Mouse (Mus musculus): Measurements from ENCODE around the gene Efl1. TPM values are rescaled to one million over a fixed set of nuclear protein-coding genes. Genes with fewer than 3 reads are reported as not detected.

Efl1 gene
- total and polyA plus RNA-seq, 3 experiments, result 12.6 to 15.6 TPM; not detected in 1

DNA sequence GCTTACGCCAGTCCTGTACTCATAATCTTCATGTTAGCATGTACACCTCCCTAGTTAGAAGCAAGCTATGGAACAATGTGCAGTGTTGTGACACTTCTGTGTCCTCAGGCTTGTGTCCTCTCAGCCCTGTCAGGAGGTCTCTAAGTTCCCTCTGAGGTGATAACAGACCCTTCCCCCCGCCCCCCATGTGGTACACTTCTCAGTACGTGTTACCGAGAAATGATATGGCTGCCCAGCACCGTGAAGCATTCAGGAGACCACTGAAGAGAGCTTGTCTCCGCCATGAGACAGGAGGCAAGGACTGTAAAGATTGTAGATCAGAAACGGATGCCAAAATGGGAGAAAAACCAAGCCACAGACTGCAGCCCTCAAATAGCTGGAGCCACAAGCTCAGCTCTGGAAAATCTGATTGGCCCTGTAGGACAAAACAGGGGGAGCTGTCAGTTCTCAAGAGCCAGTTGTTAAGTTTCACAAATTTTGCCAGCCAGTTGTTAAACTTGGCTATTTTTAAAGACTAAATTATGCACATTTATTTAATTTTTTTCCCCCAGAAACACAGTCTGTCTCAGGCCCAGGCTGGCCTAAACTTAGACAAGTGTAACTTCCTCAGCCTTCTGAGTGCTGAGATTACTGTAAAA, 74.2 kb downstream of the Efl1 start:
- H3K27ac ChIP-seq (ENCODE audit: control insufficient read depth, low read depth, low read length), result no peak overlapping the region
- no peaks in the 10 kb centered on the region for H3K79me2 ChIP-seq (ENCODE audit: control insufficient read depth, insufficient read depth, low read length, poor library complexity)
- DNase-seq (ENCODE audit: low read depth, low spot score), result no peak
- H3K4me3 ChIP-seq (ENCODE audit: control insufficient read depth in 1 of 2, insufficient read depth in 1 of 2, low read depth in 2 of 2, low read length in 2 of 2), result no peak overlapping the region
- no peaks in the 10 kb centered on the region for H3K9me3 ChIP-seq (replicated peaks; ENCODE audit: insufficient read depth, low read length)
- no peaks in the 10 kb centered on the region for H3K4me1 ChIP-seq (ENCODE audit: control insufficient read depth in 1 of 2, insufficient read depth in 2 of 2, low read length in 2 of 2)
- no peaks in the 10 kb centered on the region for H3K27me3 ChIP-seq (ENCODE audit: control insufficient read depth in 1 of 2, insufficient read depth in 2 of 2, low read length in 2 of 2)
- no peaks in the 10 kb centered on the region for H3K36me3 ChIP-seq (ENCODE audit: control insufficient read depth in 1 of 2, insufficient read depth in 2 of 2, low read length in 2 of 2)
- no peak overlapping the region for H3K9ac ChIP-seq (ENCODE audit: control insufficient read depth, low read depth, low read length, poor library complexity, severe bottlenecking)
- no peak for TF ChIP-seq RAD21 (IDR thresholded peaks at IDR 0.05; ENCODE audit: low read depth, low read length)
- no peak for TF ChIP-seq TCF12 (IDR thresholded peaks at IDR 0.05; ENCODE audit: low read depth, low read length)
- TF ChIP-seq ZMIZ1 (IDR thresholded peaks at IDR 0.05; ENCODE audit: low read depth, low read length), result no peak
- TF ChIP-seq EP300 (IDR thresholded peaks at IDR 0.05; ENCODE audit: low read depth in 1 of 2, low read length in 2 of 2), result no peak
- TF ChIP-seq MAX (IDR thresholded peaks at IDR 0.05; ENCODE audit: low read length), result no peak
- no peak for TF ChIP-seq MEF2A (IDR thresholded peaks at IDR 0.05; ENCODE audit: extremely low read depth, insufficient replicate concordance, low read depth, low read length, poor library complexity, severe bottlenecking)
- TF ChIP-seq CHD1 (IDR thresholded peaks at IDR 0.05; ENCODE audit: low read depth, low read length), result no peak
- TF ChIP-seq ZNF384 (IDR thresholded peaks at IDR 0.05; ENCODE audit: low read depth, low read length), result no peak
- TF ChIP-seq NRF1 (IDR thresholded peaks at IDR 0.05; ENCODE audit: insufficient read depth, low read depth, low read length, poor library complexity, severe bottlenecking), result no peak
- TF ChIP-seq NELFE (IDR thresholded peaks at IDR 0.05; ENCODE audit: low read depth, low read length), result no peak
- no peak for TF ChIP-seq MAFK (IDR thresholded peaks at IDR 0.05; ENCODE audit: borderline replicate concordance, low read depth, low read length)
- TF ChIP-seq ETS1 (IDR thresholded peaks at IDR 0.05; ENCODE audit: low read depth, low read length), result no peak

DNA sequence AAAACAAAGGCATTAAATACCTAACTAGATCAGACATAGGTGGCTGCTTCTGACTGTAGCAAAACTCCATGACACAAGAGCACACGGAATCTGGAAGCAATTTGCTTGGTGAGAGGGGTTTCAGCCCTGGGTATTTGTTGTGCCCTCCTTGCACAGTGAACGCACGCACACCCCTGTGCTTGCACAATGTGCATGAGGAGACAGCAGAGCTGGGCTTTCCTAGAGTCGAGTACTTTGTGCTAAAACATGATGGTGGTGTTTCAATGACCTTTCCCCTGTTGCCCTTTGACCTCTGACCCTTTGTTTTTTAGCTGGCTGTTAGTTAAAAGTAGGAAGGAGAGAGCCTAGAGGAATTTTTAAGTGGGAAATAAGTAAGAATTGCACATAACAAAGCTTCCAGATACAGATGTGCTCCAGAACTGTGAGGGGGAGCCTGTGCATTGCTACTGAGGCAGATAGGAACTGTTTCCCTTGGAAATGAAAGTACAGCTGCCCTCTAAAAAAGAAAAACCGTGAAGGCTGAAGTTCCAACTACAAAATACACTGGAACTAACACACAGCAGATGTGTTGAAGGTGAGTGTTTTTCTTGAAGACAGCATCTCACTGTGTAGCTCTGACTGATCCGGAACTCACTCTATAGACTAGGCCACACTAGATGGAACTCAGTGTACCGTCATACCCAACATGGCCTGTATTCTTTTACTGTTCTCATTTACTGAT, 74.9 kb downstream of the Efl1 start:
- H3K9ac ChIP-seq (ENCODE audit: control insufficient read depth, low read depth, low read length, poor library complexity, severe bottlenecking), result no peak overlapping the region
- H3K9me3 ChIP-seq (replicated peaks; ENCODE audit: insufficient read depth, low read length), result no peaks in the 10 kb centered on the region
- H3K4me3 ChIP-seq (ENCODE audit: control insufficient read depth in 1 of 2, insufficient read depth in 1 of 2, low read depth in 2 of 2, low read length in 2 of 2), result no peak overlapping the region
- no peaks in the 10 kb centered on the region for H3K36me3 ChIP-seq (ENCODE audit: control insufficient read depth in 1 of 2, insufficient read depth in 2 of 2, low read length in 2 of 2)
- DNase-seq (ENCODE audit: low read depth, low spot score), result no peak
- no peak for TF ChIP-seq UBTF (IDR thresholded peaks at IDR 0.05; ENCODE audit: borderline replicate concordance, insufficient read depth, low read depth, low read length)
- no peak for TF ChIP-seq CHD2 (IDR thresholded peaks at IDR 0.05; ENCODE audit: low read length)
- no peak for TF ChIP-seq ELF1 (IDR thresholded peaks at IDR 0.05; ENCODE audit: low read depth, low read length)
- no peak for TF ChIP-seq RAD21 (IDR thresholded peaks at IDR 0.05; ENCODE audit: low read depth, low read length)
- TF ChIP-seq ZC3H11A (IDR thresholded peaks at IDR 0.05; ENCODE audit: low read depth, low read length), result no peak
- TF ChIP-seq NRF1 (IDR thresholded peaks at IDR 0.05; ENCODE audit: insufficient read depth, low read depth, low read length, poor library complexity, severe bottlenecking), result no peak
- TF ChIP-seq NELFE (IDR thresholded peaks at IDR 0.05; ENCODE audit: low read depth, low read length), result no peak
- TF ChIP-seq GATA1 (IDR thresholded peaks at IDR 0.05; ENCODE audit: low read depth, low read length), result no peak
- no peak for TF ChIP-seq BHLHE40 (IDR thresholded peaks at IDR 0.05; ENCODE audit: borderline replicate concordance, low read depth, low read length)
- TF ChIP-seq TBP (IDR thresholded peaks at IDR 0.05; ENCODE audit: low read depth, low read length), result no peak
- TF ChIP-seq POLR2AphosphoS5 (IDR thresholded peaks at IDR 0.05; ENCODE audit: borderline replicate concordance, low read depth, low read length), result no peak
- TF ChIP-seq CHD1 (IDR thresholded peaks at IDR 0.05; ENCODE audit: low read depth, low read length), result no peak
- H3K27ac ChIP-seq (ENCODE audit: control insufficient read depth, low read depth, low read length), result no peak overlapping the region
- no peaks in the 10 kb centered on the region for H3K27me3 ChIP-seq (ENCODE audit: control insufficient read depth in 1 of 2, insufficient read depth in 2 of 2, low read length in 2 of 2)
- H3K79me2 ChIP-seq (ENCODE audit: control insufficient read depth, insufficient read depth, low read length, poor library complexity), result no peaks in the 10 kb centered on the region
- no peaks in the 10 kb centered on the region for H3K4me1 ChIP-seq (ENCODE audit: control insufficient read depth in 1 of 2, insufficient read depth in 2 of 2, low read length in 2 of 2)

Measured in MEL (cell line).